Mouse (Mus musculus) neural tube, embryonic 15.5 days (tissue): Measurements from ENCODE around the gene Map2. TPM values are rescaled to one million over a fixed set of nuclear protein-coding genes. Genes with fewer than 3 reads are reported as not detected.
A peak's percentile ranks its signal among the peaks of the same experiment; 100 is the strongest.

Experiments
- ATAC-seq: fragments of 200-750 bp; cut with Nextera tagmentation; 2 replicates; pipeline ENCODE4 v1.8.0; 2017; ENCODE audit warnings: mild to moderate bottlenecking, moderate TSS enrichment, moderate library complexity; ENCODE audit not compliant: low FRiP score
- H3K27ac ChIP-seq: fragments of 300-500 bp; sonication (generic); replicated peaks from 2 replicates; pipeline ENCODE4 v1.5.1; 2015; ENCODE audit warnings: mild to moderate bottlenecking, inconsistent platforms
- H3K27me3 ChIP-seq: fragments of 300-500 bp; sonication (generic); replicated peaks from 2 replicates; pipeline ENCODE4 v1.6.1; 2015; ENCODE audit warnings: inconsistent platforms
- H3K36me3 ChIP-seq: fragments of 300-500 bp; sonication (generic); 2 replicates; pipeline ENCODE4 v1.6.1; 2015; ENCODE audit warnings: inconsistent platforms
- H3K4me1 ChIP-seq: fragments of 300-500 bp; sonication (generic); 2 replicates; pipeline ENCODE4 v1.6.1; 2015; ENCODE audit warnings: inconsistent platforms
- H3K4me2 ChIP-seq: fragments of 300-500 bp; sonication (generic); 2 replicates; pipeline ENCODE4 v1.6.1; 2015; ENCODE audit warnings: inconsistent platforms, mild to moderate bottlenecking, moderate library complexity
- H3K4me3 ChIP-seq: fragments of 300-500 bp; sonication (generic); replicated peaks from 2 replicates; pipeline ENCODE4 v1.5.1; 2015; ENCODE audit warnings: mild to moderate bottlenecking, inconsistent platforms
- H3K9ac ChIP-seq: fragments of 300-500 bp; sonication (generic); replicated peaks from 2 replicates; pipeline ENCODE4 v1.6.1; 2015; ENCODE audit warnings: mild to moderate bottlenecking, inconsistent platforms
- H3K9me3 ChIP-seq: fragments of 300-500 bp; sonication (generic); replicated peaks from 2 replicates; pipeline ENCODE4 v1.6.1; 2016; ENCODE audit warnings: inconsistent platforms
- WGBS: fragments of 180-500 bp; shearing (Covaris S2); methylation state at CpG from one replicate; pipeline ENCODE4 v1.1.7; 2015; ENCODE audit warnings: mixed read lengths; 5-methylcytosine and 5-hydroxymethylcytosine counted together
- polyA plus RNA-seq: library from polyadenylated mRNA; unstranded; fragments of >200 nt; fragmentation: Nextera tagmentation; extraction: Ambion mirVana; gene quantifications from 2 replicates; pipeline ENCODE4 v1.2.1, GENCODE M21; 2015

Map2 gene
- polyA plus RNA-seq, 1 experiment from 2014 or later, result 359 TPM

- Histone ChIP-seq H3K9me3 (no peaks in the 10 kb centered on the region), H3K27ac (peak overlapping the region; percentile 94), H3K36me3 (no peaks in the 10 kb centered on the region), H3K4me1 (peaks cover 31% of the 10 kb centered on the region), H3K4me2 (peak overlapping the region; percentile 65), H3K4me3 (peak overlapping the region; percentile 47), H3K9ac (peak overlapping the region; percentile 64), H3K27me3 (no peaks in the 10 kb centered on the region)
- WGBS, result 11% methylated on average over 15 of the region's 15 CpGs
- ATAC-seq, result peak; percentile 86
Measured at GRCm38 (mm10) chr1:66321631-66322142, 146.6 kb downstream of the Map2 start.

GRCm38 (mm10) chr1:66323461-66323860 lies 148.4 kb downstream of the Map2 start:
- H3K4me1 ChIP-seq, result peaks cover 43% of the 10 kb centered on the region
- peak overlapping the region; percentile 36 for H3K9ac ChIP-seq
- H3K4me2 ChIP-seq, result peak overlapping the region; percentile 65
- peak overlapping the region; percentile 39 for H3K4me3 ChIP-seq
- H3K27ac ChIP-seq, result peak overlapping the region; percentile 79
- no peaks in the 10 kb centered on the region for H3K9me3 ChIP-seq
- no peaks in the 10 kb centered on the region for H3K36me3 ChIP-seq
- ATAC-seq, result peak; percentile 65
- no peaks in the 10 kb centered on the region for H3K27me3 ChIP-seq
- WGBS, result 13% methylated on average over 9 of the region's 9 CpGs

- 0 out of 2 replicates have a peak, but pooled peaks cover 3% of the 10 kb centered on the region for H3K36me3 ChIP-seq
- H3K9me3 ChIP-seq, result no peaks in the 10 kb centered on the region
- no peaks in the 10 kb centered on the region for H3K27me3 ChIP-seq
- peak overlapping the region; percentile 65 for H3K4me2 ChIP-seq
- no peak for ATAC-seq
- peak overlapping the region; percentile 39 for H3K4me3 ChIP-seq
- 0 out of 2 replicates have a peak overlapping the region, but pooled peaks have one; percentile 33 for H3K27ac ChIP-seq
- peak overlapping the region; percentile 41; the same call in 1 of the 2 replicates for H3K9ac ChIP-seq
- peaks cover 45% of the 10 kb centered on the region for H3K4me1 ChIP-seq
Measured at GRCm38 (mm10) chr1:66324951-66325350, 149.9 kb downstream of the Map2 start.

- Histone ChIP-seq H3K4me1 (peaks cover 34% of the 10 kb centered on the region), H3K9me3 (no peaks in the 10 kb centered on the region), H3K4me3 (no peak overlapping the region), H3K9ac (no peak overlapping the region), H3K27ac (no peak overlapping the region; the same call in 1 of the 2 replicates), H3K4me2 (no peak overlapping the region), H3K36me3 (0 out of 2 replicates have a peak, but pooled peaks cover 3% of the 10 kb centered on the region), H3K27me3 (no peaks in the 10 kb centered on the region)
- no peak for ATAC-seq
- WGBS, result 15% methylated on average over 6 of the region's 6 CpGs
Measured at GRCm38 (mm10) chr1:66328996-66329395, 153.9 kb downstream of the Map2 start.

- Histone ChIP-seq H3K27ac (no peak overlapping the region), H3K9me3 (no peaks in the 10 kb centered on the region), H3K36me3 (0 out of 2 replicates have a peak, but pooled peaks cover 3% of the 10 kb centered on the region), H3K4me3 (no peak overlapping the region), H3K4me2 (no peak overlapping the region), H3K9ac (no peak overlapping the region), H3K4me1 (peaks cover 34% of the 10 kb centered on the region), H3K27me3 (no peaks in the 10 kb centered on the region)
- ATAC-seq, result no peak
Measured at GRCm38 (mm10) chr1:66329534-66329933, 154.5 kb downstream of the Map2 start.

GRCm38 (mm10) chr1:66335724-66336284 lies 160.7 kb downstream of the Map2 start:
- no peak overlapping the region for H3K27ac ChIP-seq
- no peak overlapping the region for H3K9ac ChIP-seq
- ATAC-seq, result no peak
- H3K4me3 ChIP-seq, result no peak overlapping the region
- H3K27me3 ChIP-seq, result no peaks in the 10 kb centered on the region
- no peaks in the 10 kb centered on the region for H3K9me3 ChIP-seq
- no peak overlapping the region for H3K4me2 ChIP-seq
- H3K36me3 ChIP-seq, result 0 out of 2 replicates have a peak, but pooled peaks cover 2% of the 10 kb centered on the region
- WGBS, result 54% methylated on average over 2 of the region's 2 CpGs
- peaks cover 14% of the 10 kb centered on the region for H3K4me1 ChIP-seq

- Histone ChIP-seq H3K4me1 (peaks cover 15% of the 10 kb centered on the region), H3K4me2 (no peak overlapping the region), H3K36me3 (0 out of 2 replicates have a peak, but pooled peaks cover 5% of the 10 kb centered on the region), H3K27me3 (no peaks in the 10 kb centered on the region), H3K9me3 (no peaks in the 10 kb centered on the region), H3K27ac (no peak overlapping the region), H3K9ac (no peak overlapping the region), H3K4me3 (no peak overlapping the region)
- no peak for ATAC-seq
- WGBS, result 75% methylated on average over 1 of the region's 1 CpGs
Measured at GRCm38 (mm10) chr1:66339213-66339612, 164.1 kb downstream of the Map2 start.

- WGBS, result 19% methylated on average over 8 of the region's 8 CpGs
- peak; percentile 72 for ATAC-seq
Measured at GRCm38 (mm10) chr1:66348404-66349165, 173.5 kb downstream of the Map2 start.

GRCm38 (mm10) chr1:66349166-66349835 lies 174.2 kb downstream of the Map2 start:
- Histone ChIP-seq H3K9me3 (no peaks in the 10 kb centered on the region), H3K27me3 (no peaks in the 10 kb centered on the region), H3K4me3 (no peak overlapping the region), H3K27ac (0 out of 2 replicates have a peak overlapping the region, but pooled peaks have one; percentile 43), H3K4me1 (peaks cover 30% of the 10 kb centered on the region), H3K36me3 (no peaks in the 10 kb centered on the region; the same call in 1 of the 2 replicates), H3K9ac (no peak overlapping the region), H3K4me2 (no peak overlapping the region)
- 47% methylated on average over 3 of the region's 3 CpGs for WGBS
- ATAC-seq, result peak; percentile 19; the same call in 1 of the 2 replicates

More at GRCm38 (mm10) chr1:66348404-66349165, 173.5 kb downstream of the Map2 start:
- peak overlapping the region; percentile 43 for H3K27ac ChIP-seq
- H3K27me3 ChIP-seq, result no peaks in the 10 kb centered on the region
- peaks cover 32% of the 10 kb centered on the region for H3K4me1 ChIP-seq
- no peak overlapping the region for H3K9ac ChIP-seq
- H3K4me3 ChIP-seq, result no peak overlapping the region
- peak overlapping the region; percentile 4; the same call in 1 of the 2 replicates for H3K4me2 ChIP-seq
- H3K36me3 ChIP-seq, result no peaks in the 10 kb centered on the region; the same call in 1 of the 2 replicates
- H3K9me3 ChIP-seq, result no peaks in the 10 kb centered on the region

GRCm38 (mm10) chr1:66351366-66351765 lies 176.3 kb downstream of the Map2 start:
- H3K4me2 ChIP-seq, result no peak overlapping the region
- no peak for ATAC-seq
- H3K27ac ChIP-seq, result no peak overlapping the region

GRCm38 (mm10) chr1:66361799-66362198 lies 186.7 kb downstream of the Map2 start:
- Histone ChIP-seq H3K36me3 (peaks cover 5% of the 10 kb centered on the region; the same call in 1 of the 2 replicates), H3K4me1 (peaks cover 14% of the 10 kb centered on the region), H3K4me2 (no peak overlapping the region), H3K9me3 (no peaks in the 10 kb centered on the region), H3K9ac (no peak overlapping the region), H3K4me3 (no peak overlapping the region), H3K27me3 (no peaks in the 10 kb centered on the region), H3K27ac (no peak overlapping the region)
- ATAC-seq, result no peak
- 74% methylated on average over 2 of the region's 2 CpGs for WGBS

More at GRCm38 (mm10) chr1:66351366-66351765, 176.3 kb downstream of the Map2 start:
- H3K4me3 ChIP-seq, result no peak overlapping the region
- peaks cover 28% of the 10 kb centered on the region for H3K4me1 ChIP-seq
- H3K9me3 ChIP-seq, result no peaks in the 10 kb centered on the region
- H3K9ac ChIP-seq, result no peak overlapping the region
- H3K36me3 ChIP-seq, result no peaks in the 10 kb centered on the region; the same call in 1 of the 2 replicates
- H3K27me3 ChIP-seq, result no peaks in the 10 kb centered on the region
